Mouse (Mus musculus): Measurements from ENCODE around the gene Tceanc2. TPM values are rescaled to one million over a fixed set of nuclear protein-coding genes. Genes with fewer than 3 reads are reported as not detected.

Tceanc2 gene
- polyA plus RNA-seq, 1 experiment: 14.0 TPM

DNA sequence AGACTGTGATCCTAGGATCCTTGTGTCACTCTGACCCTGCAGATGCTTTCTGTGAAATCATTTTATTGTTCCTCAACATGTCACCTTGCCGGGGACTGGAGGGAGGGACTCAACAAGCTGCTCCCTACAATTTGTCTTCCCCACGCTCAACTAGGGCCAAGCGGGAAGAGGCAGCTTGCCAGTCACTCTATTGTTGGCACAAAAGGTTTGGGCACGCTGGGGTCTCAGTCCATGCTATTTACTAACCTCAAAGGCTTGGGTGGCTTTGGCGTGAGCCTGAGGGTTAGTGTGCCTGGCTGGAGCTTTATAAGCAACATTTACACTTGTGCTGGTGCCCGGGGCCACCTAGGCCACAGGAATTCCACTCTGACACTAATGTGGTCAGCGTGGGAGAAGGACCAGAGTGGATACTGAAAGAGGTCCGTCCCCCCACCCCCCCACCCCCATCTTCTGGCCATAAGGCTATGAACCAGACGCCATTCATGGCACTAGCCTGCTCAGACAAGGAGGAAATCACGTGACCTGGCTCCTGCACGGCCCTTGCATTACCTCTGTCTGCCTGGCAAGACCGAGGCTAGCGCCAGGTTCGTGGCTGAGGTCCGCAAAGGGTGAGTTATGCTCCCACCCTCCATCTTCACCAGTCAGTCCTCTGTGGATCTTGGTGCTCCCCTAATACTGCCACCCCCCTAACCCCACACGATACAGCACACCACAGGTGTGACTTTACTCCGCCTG, 80.0 kb downstream of the Tceanc2 start:
- DNase-seq (ENCODE audit: low read depth): peak; percentile 34

GRCm38 (mm10) chr4:107098375-107098774, 80.5 kb downstream of the Tceanc2 start:
- no peak for DNase-seq (ENCODE audit: low read depth)
- TF ChIP-seq CTCF (IDR thresholded peaks at IDR 0.05; ENCODE audit: borderline replicate concordance, extremely low read depth, insufficient read depth, insufficient read length) (no peak), POLR2A (IDR thresholded peaks at IDR 0.05; ENCODE audit: borderline replicate concordance, extremely low read depth, insufficient read depth, insufficient read length, poor library complexity, severe bottlenecking) (no peak)

More for the DNA sequence above, 80.0 kb downstream of the Tceanc2 start:
- TF ChIP-seq CTCF (IDR thresholded peaks at IDR 0.05; ENCODE audit: borderline replicate concordance, extremely low read depth, insufficient read depth, insufficient read length): no peak
- no peak for TF ChIP-seq POLR2A (IDR thresholded peaks at IDR 0.05; ENCODE audit: borderline replicate concordance, extremely low read depth, insufficient read depth, insufficient read length, poor library complexity, severe bottlenecking)

- no peak for DNase-seq (ENCODE audit: low read depth)
- TF ChIP-seq CTCF (IDR thresholded peaks at IDR 0.05; ENCODE audit: borderline replicate concordance, extremely low read depth, insufficient read depth, insufficient read length): no peak
- no peak for TF ChIP-seq POLR2A (IDR thresholded peaks at IDR 0.05; ENCODE audit: borderline replicate concordance, extremely low read depth, insufficient read depth, insufficient read length, poor library complexity, severe bottlenecking)
Measured at GRCm38 (mm10) chr4:107097871-107098270, 81.0 kb downstream of the Tceanc2 start.

- no peak for TF ChIP-seq CTCF (IDR thresholded peaks at IDR 0.05; ENCODE audit: borderline replicate concordance, extremely low read depth, insufficient read depth, insufficient read length)
- no peak for TF ChIP-seq POLR2A (IDR thresholded peaks at IDR 0.05; ENCODE audit: borderline replicate concordance, extremely low read depth, insufficient read depth, insufficient read length, poor library complexity, severe bottlenecking)
- DNase-seq (ENCODE audit: low read depth): peak; percentile 53
Measured at GRCm38 (mm10) chr4:107096841-107097373, 82.0 kb downstream of the Tceanc2 start, which contains the start of gene Cdcp2. Gene Cdcp2 (plus strand): TSS chr4:107096891.

GRCm38 (mm10) chr4:107096043-107096442, 82.9 kb downstream of the Tceanc2 start:
- DNase-seq (ENCODE audit: low read depth): peak; percentile 51
- no peak for TF ChIP-seq POLR2A (IDR thresholded peaks at IDR 0.05; ENCODE audit: borderline replicate concordance, extremely low read depth, insufficient read depth, insufficient read length, poor library complexity, severe bottlenecking)
- TF ChIP-seq CTCF (IDR thresholded peaks at IDR 0.05; ENCODE audit: borderline replicate concordance, extremely low read depth, insufficient read depth, insufficient read length): no peak

DNA sequence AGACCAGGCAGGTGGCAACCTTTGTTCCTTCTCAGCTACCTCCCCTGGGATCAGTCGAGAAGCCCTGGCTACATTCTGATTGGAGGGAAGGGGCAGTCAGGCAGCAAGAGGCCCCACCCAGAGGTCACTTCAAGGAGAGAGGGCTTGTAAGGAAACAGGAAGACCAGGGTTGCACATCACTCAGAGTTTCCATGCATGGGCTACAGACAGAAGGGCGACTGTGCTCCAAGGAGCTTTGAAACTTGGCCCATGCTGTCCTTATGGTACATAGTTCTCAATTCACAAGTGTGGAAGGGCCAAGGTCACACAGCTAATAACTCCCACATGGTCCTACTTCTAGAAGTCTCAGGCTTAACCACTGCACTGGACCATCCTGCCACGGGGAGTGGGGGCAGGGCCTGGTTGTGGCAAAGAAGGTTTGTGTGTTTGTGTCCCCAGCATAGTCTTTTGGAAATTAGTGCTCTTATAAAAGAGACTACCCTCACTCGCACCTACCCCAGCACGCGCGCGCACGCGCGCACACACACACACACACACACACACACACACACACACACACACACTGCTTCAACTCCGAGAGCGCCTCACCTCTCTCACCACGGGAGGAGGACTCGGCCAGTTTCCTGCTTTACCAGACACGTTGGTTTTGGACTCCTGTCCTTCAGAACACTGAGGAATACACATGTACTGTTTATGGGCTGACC, 84.3 kb downstream of the Tceanc2 start:
- TF ChIP-seq CTCF (IDR thresholded peaks at IDR 0.05; ENCODE audit: borderline replicate concordance, extremely low read depth, insufficient read depth, insufficient read length) (no peak), POLR2A (IDR thresholded peaks at IDR 0.05; ENCODE audit: borderline replicate concordance, extremely low read depth, insufficient read depth, insufficient read length, poor library complexity, severe bottlenecking) (no peak)
- DNase-seq (ENCODE audit: low read depth): no peak

- no peak for DNase-seq (ENCODE audit: low read depth)
- TF ChIP-seq CTCF (IDR thresholded peaks at IDR 0.05; ENCODE audit: borderline replicate concordance, extremely low read depth, insufficient read depth, insufficient read length) (no peak), POLR2A (IDR thresholded peaks at IDR 0.05; ENCODE audit: borderline replicate concordance, extremely low read depth, insufficient read depth, insufficient read length, poor library complexity, severe bottlenecking) (no peak)
Measured at GRCm38 (mm10) chr4:107091696-107092095, 87.2 kb downstream of the Tceanc2 start.

DNA sequence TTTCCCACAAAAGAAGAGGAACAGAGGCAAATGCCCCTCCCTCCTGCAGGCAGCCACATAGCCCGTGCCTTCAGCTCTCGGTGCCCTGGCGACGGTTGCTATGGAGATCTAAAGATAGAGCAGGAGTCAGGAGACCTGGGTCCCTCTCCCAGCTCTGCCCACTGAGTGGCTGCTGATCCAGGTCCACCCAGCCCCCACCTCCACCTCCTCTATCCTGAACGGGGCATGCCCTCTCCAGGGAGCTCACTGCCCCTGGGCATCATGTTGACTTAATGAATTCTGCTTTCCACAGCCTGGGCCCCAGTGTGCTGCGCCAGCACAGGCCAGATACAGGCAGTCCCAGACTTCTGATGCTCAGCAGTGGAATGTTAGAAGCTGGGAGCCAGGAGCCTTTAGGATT, 94.1 kb downstream of the Tceanc2 start:
- TF ChIP-seq CTCF (IDR thresholded peaks at IDR 0.05; ENCODE audit: borderline replicate concordance, extremely low read depth, insufficient read depth, insufficient read length) (no peak), POLR2A (IDR thresholded peaks at IDR 0.05; ENCODE audit: borderline replicate concordance, extremely low read depth, insufficient read depth, insufficient read length, poor library complexity, severe bottlenecking) (no peak)
- DNase-seq (ENCODE audit: low read depth): peak; percentile 91

DNA sequence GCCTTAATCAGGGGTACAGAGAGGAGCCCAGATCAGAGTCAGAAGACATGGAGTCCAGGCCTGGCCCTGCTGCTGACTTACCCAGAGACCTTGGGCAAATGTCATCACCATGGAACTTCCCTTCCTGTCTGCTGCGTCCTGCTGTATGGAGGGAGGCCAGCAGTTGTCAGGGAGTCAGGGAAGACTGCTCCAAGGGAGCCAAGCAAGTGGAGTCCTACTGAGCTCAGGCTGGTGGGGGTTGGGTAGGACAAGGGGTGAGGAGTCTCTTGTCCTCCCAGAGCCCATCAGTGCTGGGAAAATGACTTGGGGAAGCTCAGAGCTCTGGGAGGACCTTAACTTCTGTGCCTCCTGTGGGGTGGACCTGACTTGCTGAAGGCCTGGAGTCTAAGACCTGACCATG, 94.6 kb downstream of the Tceanc2 start:
- TF ChIP-seq CTCF (IDR thresholded peaks at IDR 0.05; ENCODE audit: borderline replicate concordance, extremely low read depth, insufficient read depth, insufficient read length): no peak
- TF ChIP-seq POLR2A (IDR thresholded peaks at IDR 0.05; ENCODE audit: borderline replicate concordance, extremely low read depth, insufficient read depth, insufficient read length, poor library complexity, severe bottlenecking): no peak
- DNase-seq (ENCODE audit: low read depth): no peak

Other genes starting within 250 kb of the Tceanc2 start
- 88.1 and 114 TPM in 2 replicates for gene Mrpl37, start 112.2 kb downstream of the Tceanc2 start, polyA plus RNA-seq (2012; rRNA removed)
- gene Cyb5rl, start 112.1 kb downstream of the Tceanc2 start, polyA plus RNA-seq (2012; rRNA removed): 3.7 and 4.5 TPM in 2 replicates
- 0.03 and 0.08 TPM in 2 replicates for gene Cdcp2, start 82.2 kb downstream of the Tceanc2 start, polyA plus RNA-seq (2012; rRNA removed)
- gene Tmem59, start 717 bp downstream of the Tceanc2 start, polyA plus RNA-seq (2012; rRNA removed): 183 and 194 TPM in 2 replicates
- 0.08 TPM in 1 of 2 replicates, not detected in the other for gene Ldlrad1, start 30.1 kb upstream of the Tceanc2 start, polyA plus RNA-seq (2012; rRNA removed)
- 33.9 and 34.8 TPM in 2 replicates for gene Lrrc42, start 74.4 kb upstream of the Tceanc2 start, polyA plus RNA-seq (2012; rRNA removed)
- gene Hspb11, start 74.5 kb upstream of the Tceanc2 start, polyA plus RNA-seq (2012; rRNA removed): 15.9 and 19.9 TPM in 2 replicates
- gene Dio1, start 128.1 kb upstream of the Tceanc2 start, polyA plus RNA-seq (2012; rRNA removed): not detected in 2 replicates
- 39.4 and 40.8 TPM in 2 replicates for gene Yipf1, start 135.2 kb upstream of the Tceanc2 start, polyA plus RNA-seq (2012; rRNA removed)
- gene Ndc1, start 188.7 kb upstream of the Tceanc2 start, polyA plus RNA-seq (2012; rRNA removed): 20.2 and 24.9 TPM in 2 replicates

Measured in brain, embryonic 14.5 days (tissue).